Mouse (Mus musculus) heart, adult 18-20 months (tissue): ENCODE results near the gene Gm960. TPM values are rescaled to one million over a fixed set of nuclear protein-coding genes. Genes with fewer than 3 reads are reported as not detected.

Source experiments
- DNase-seq, 2 experiments: peaks; one replicate each; pipeline ENCODE4 v3.0.0; 2021 to 2022; ENCODE audit warnings: mixed read lengths in 1 of 2
- total RNA-seq, 2 experiments: library from RNA; stranded (reverse); gene quantifications; 2 replicates each; pipeline ENCODE4 v1.2.3; 2021

The Gm960 gene
- total RNA-seq, 2 experiments from 2014 or later, result not detected

- no peak for DNase-seq
These were observed 75.0 kb downstream of the Gm960 start for GRCm38 (mm10) chr19:4623419-4623818.

GRCm38 (mm10) chr19:4622780-4623179, 75.7 kb downstream of the Gm960 start:
- no peak for DNase-seq

GRCm38 (mm10) chr19:4620721-4621120, 77.7 kb downstream of the Gm960 start:
- no peak for DNase-seq

- DNase-seq, result no peak
These were observed 79.0 kb downstream of the Gm960 start for GRCm38 (mm10) chr19:4619461-4619860.

- no peak for DNase-seq
These were observed 80.3 kb downstream of the Gm960 start for GRCm38 (mm10) chr19:4618183-4618582.

GRCm38 (mm10) chr19:4616546-4616945, 81.9 kb downstream of the Gm960 start:
- no peak for DNase-seq

GRCm38 (mm10) chr19:4615151-4616093, 83.0 kb downstream of the Gm960 start, which contains the start of gene Lrfn4:
Gene Lrfn4 (minus strand): TSS chr19:4615667.
- DNase-seq, result peak; percentile 83 to 91

- no peak for DNase-seq
These were observed 83.9 kb downstream of the Gm960 start for GRCm38 (mm10) chr19:4614305-4615150.

GRCm38 (mm10) chr19:4613464-4614304, 84.8 kb downstream of the Gm960 start:
- DNase-seq, result no peak

GRCm38 (mm10) chr19:4612181-4612961, 86.1 kb downstream of the Gm960 start:
- DNase-seq, result no peak

GRCm38 (mm10) chr19:4610109-4610508, 88.4 kb downstream of the Gm960 start:
- DNase-seq, result peak in 1 of 2 experiments; percentile 74

- peak in 1 of 2 experiments; percentile 48 for DNase-seq
These were observed 90.0 kb downstream of the Gm960 start for GRCm38 (mm10) chr19:4608511-4608910.

- no peak for DNase-seq
These were observed 91.1 kb downstream of the Gm960 start for GRCm38 (mm10) chr19:4607406-4607805.

GRCm38 (mm10) chr19:4605654-4606053, 92.8 kb downstream of the Gm960 start:
- DNase-seq, result no peak

GRCm38 (mm10) chr19:4603801-4604723, 94.4 kb downstream of the Gm960 start:
- peak in 1 of 2 experiments; percentile 43 for DNase-seq

GRCm38 (mm10) chr19:4602459-4602858, 96.0 kb downstream of the Gm960 start:
- DNase-seq, result no peak

GRCm38 (mm10) chr19:4596071-4596470, 102.4 kb downstream of the Gm960 start:
- no peak for DNase-seq

- DNase-seq, result no peak
These were observed 104.5 kb downstream of the Gm960 start for GRCm38 (mm10) chr19:4593792-4594522.

- DNase-seq, result no peak
These were observed 108.4 kb downstream of the Gm960 start for GRCm38 (mm10) chr19:4590025-4590424.
